Mouse (Mus musculus) kidney, adult 9 months (tissue): ENCODE data around the gene Rwdd3.

Experiments
- DNase-seq: peaks from one replicate; pipeline ENCODE4 v3.0.0; 2022

The Rwdd3 gene

GRCm38 (mm10) chr3:121159566-121159965 is 11.9 kb downstream of the Rwdd3 start:
- DNase-seq, result no peak

- no peak for DNase-seq
Measured at GRCm38 (mm10) chr3:121158901-121159351, 12.6 kb downstream of the Rwdd3 start.

- no peak for DNase-seq
Measured at GRCm38 (mm10) chr3:121157546-121158330, 13.8 kb downstream of the Rwdd3 start.

GRCm38 (mm10) chr3:121156451-121157186 is 14.9 kb downstream of the Rwdd3 start:
- DNase-seq, result no peak

- DNase-seq, result no peak
Measured at GRCm38 (mm10) chr3:121156043-121156442, 15.5 kb downstream of the Rwdd3 start.

- DNase-seq, result no peak
Measured at GRCm38 (mm10) chr3:121133937-121134336, 37.6 kb downstream of the Rwdd3 start.

GRCm38 (mm10) chr3:121133039-121133438 is 38.5 kb downstream of the Rwdd3 start:
- no peak for DNase-seq

- no peak for DNase-seq
Measured at GRCm38 (mm10) chr3:121127171-121127570, 44.3 kb downstream of the Rwdd3 start.

- no peak for DNase-seq
Measured at GRCm38 (mm10) chr3:121126476-121126875, 45.0 kb downstream of the Rwdd3 start.

GRCm38 (mm10) chr3:121121072-121121471 is 50.4 kb downstream of the Rwdd3 start:
- DNase-seq, result no peak

- peak; percentile 7 for DNase-seq
Measured at GRCm38 (mm10) chr3:121116590-121116989, 54.9 kb downstream of the Rwdd3 start.

- DNase-seq, result no peak
Measured at GRCm38 (mm10) chr3:121116067-121116466, 55.4 kb downstream of the Rwdd3 start.

- DNase-seq, result no peak
Measured at GRCm38 (mm10) chr3:121111068-121111467, 60.4 kb downstream of the Rwdd3 start.

- no peak for DNase-seq
Measured at GRCm38 (mm10) chr3:121110430-121110829, 61.1 kb downstream of the Rwdd3 start.

- DNase-seq, result no peak
Measured at GRCm38 (mm10) chr3:121107481-121107880, 64.0 kb downstream of the Rwdd3 start.

- DNase-seq, result no peak
Measured at GRCm38 (mm10) chr3:121105408-121105708, 66.1 kb downstream of the Rwdd3 start.
